Mouse (Mus musculus): ENCODE measurements around the gene 4933406M09Rik. TPM values are rescaled to one million over a fixed set of nuclear protein-coding genes. Genes with fewer than 3 reads are reported as not detected.

4933406M09Rik gene
- polyA plus RNA-seq, 1 experiment from 2014 or later, result not detected

- no peak overlapping the region for H3K9ac ChIP-seq (ENCODE audit: low read depth, low read length)
- H3K4me1 ChIP-seq (ENCODE audit: control insufficient read depth, insufficient read depth, low read length), result no peaks in the 10 kb centered on the region
- H3K36me3 ChIP-seq (ENCODE audit: control insufficient read depth, insufficient read depth, low read length), result peaks cover 26% of the 10 kb centered on the region; the same call in 1 of the 2 replicates
- H3K4me3 ChIP-seq (ENCODE audit: low read length), result no peak overlapping the region
- H3K27ac ChIP-seq (ENCODE audit: low read depth, low read length), result no peak overlapping the region
- ATAC-seq (ENCODE audit: low FRiP score, low TSS enrichment), result no peak
- 34% methylated on average over 4 of the region's 4 CpGs for WGBS
- no peaks in the 10 kb centered on the region for H3K9me3 ChIP-seq (ENCODE audit: control insufficient read depth, low read length)
- H3K27me3 ChIP-seq (ENCODE audit: control insufficient read depth, insufficient read depth, low read length), result no peaks in the 10 kb centered on the region
- H3K4me2 ChIP-seq (replicated peaks; ENCODE audit: low read depth, low read length), result no peak overlapping the region
Observed at GRCm38 (mm10) chr1:134435414-134435813, 49.7 kb downstream of the 4933406M09Rik start.

GRCm38 (mm10) chr1:134440437-134440836, 54.7 kb downstream of the 4933406M09Rik start:
- H3K9ac ChIP-seq (ENCODE audit: low read depth, low read length), result no peak overlapping the region
- no peak overlapping the region for H3K4me3 ChIP-seq (ENCODE audit: low read length)
- no peaks in the 10 kb centered on the region for H3K36me3 ChIP-seq (ENCODE audit: control insufficient read depth, insufficient read depth, low read length)
- no peaks in the 10 kb centered on the region for H3K27me3 ChIP-seq (ENCODE audit: control insufficient read depth, insufficient read depth, low read length)
- no peak for ATAC-seq (ENCODE audit: low FRiP score, low TSS enrichment)
- H3K9me3 ChIP-seq (ENCODE audit: control insufficient read depth, low read length), result no peaks in the 10 kb centered on the region
- H3K4me1 ChIP-seq (ENCODE audit: control insufficient read depth, insufficient read depth, low read length), result no peaks in the 10 kb centered on the region
- no peak overlapping the region for H3K4me2 ChIP-seq (replicated peaks; ENCODE audit: low read depth, low read length)
- WGBS, result 91% methylated on average over 6 of the region's 6 CpGs
- H3K27ac ChIP-seq (ENCODE audit: low read depth, low read length), result no peak overlapping the region

Other genes starting within 250 kb of the 4933406M09Rik start
- gene Chil1, start 203.8 kb upstream of the 4933406M09Rik start, polyA plus RNA-seq (2014; fragmentation: Nextera tagmentation; extraction: Ambion mirVana), result 0.57 and 1.6 TPM in 2 replicates
- 0.27 and 0.36 TPM in 2 replicates for gene Mybph, start 192.5 kb upstream of the 4933406M09Rik start, polyA plus RNA-seq (2014; fragmentation: Nextera tagmentation; extraction: Ambion mirVana)
- gene Adora1, start 150.5 kb upstream of the 4933406M09Rik start, polyA plus RNA-seq (2014; fragmentation: Nextera tagmentation; extraction: Ambion mirVana), result 3.2 TPM in 2 replicates
- 0.97 and 1.4 TPM in 2 replicates for gene Myog, start 96.0 kb upstream of the 4933406M09Rik start, polyA plus RNA-seq (2014; fragmentation: Nextera tagmentation; extraction: Ambion mirVana)
- gene Ppfia4, start 53.0 kb upstream of the 4933406M09Rik start, polyA plus RNA-seq (2014; fragmentation: Nextera tagmentation; extraction: Ambion mirVana), result 1.6 and 2.7 TPM in 2 replicates
- 57.0 and 91.3 TPM in 2 replicates for gene Tmem183a, start 24.0 kb upstream of the 4933406M09Rik start, polyA plus RNA-seq (2014; fragmentation: Nextera tagmentation; extraction: Ambion mirVana)
- 28.4 and 36.7 TPM in 2 replicates for gene Cyb5r1, start 19.6 kb downstream of the 4933406M09Rik start, polyA plus RNA-seq (2014; fragmentation: Nextera tagmentation; extraction: Ambion mirVana)
- 77.4 and 91.3 TPM in 2 replicates for gene Adipor1, start 29.4 kb downstream of the 4933406M09Rik start, polyA plus RNA-seq (2014; fragmentation: Nextera tagmentation; extraction: Ambion mirVana)
- gene Klhl12, start 69.6 kb downstream of the 4933406M09Rik start, polyA plus RNA-seq (2014; fragmentation: Nextera tagmentation; extraction: Ambion mirVana), result 17.3 and 27.8 TPM in 2 replicates
- gene Rabif, start 108.7 kb downstream of the 4933406M09Rik start, polyA plus RNA-seq (2014; fragmentation: Nextera tagmentation; extraction: Ambion mirVana), result 38.0 and 46.3 TPM in 2 replicates
- gene Mgat4e, start 163.7 kb downstream of the 4933406M09Rik start, polyA plus RNA-seq (2014; fragmentation: Nextera tagmentation; extraction: Ambion mirVana), result not detected in 2 replicates
- 42.3 and 75.9 TPM in 2 replicates for gene Kdm5b, start 174.2 kb downstream of the 4933406M09Rik start, polyA plus RNA-seq (2014; fragmentation: Nextera tagmentation; extraction: Ambion mirVana)